Mouse (Mus musculus) T-cell, adult 66 days (primary cell): ENCODE results near the gene Slc36a4. TPM values are rescaled to one million over a fixed set of nuclear protein-coding genes. Genes with fewer than 3 reads are reported as not detected.

Experiments used
- total RNA-seq, 2 experiments: library from RNA; stranded (reverse); gene quantifications; 3 replicates in 1 of 2; 4 replicates in 1 of 2; pipeline ENCODE4 v1.2.4; 2023

Gene Slc36a4
- 10 to 100 TPM; 12.7 to 13.4 TPM for total RNA-seq

DNA sequence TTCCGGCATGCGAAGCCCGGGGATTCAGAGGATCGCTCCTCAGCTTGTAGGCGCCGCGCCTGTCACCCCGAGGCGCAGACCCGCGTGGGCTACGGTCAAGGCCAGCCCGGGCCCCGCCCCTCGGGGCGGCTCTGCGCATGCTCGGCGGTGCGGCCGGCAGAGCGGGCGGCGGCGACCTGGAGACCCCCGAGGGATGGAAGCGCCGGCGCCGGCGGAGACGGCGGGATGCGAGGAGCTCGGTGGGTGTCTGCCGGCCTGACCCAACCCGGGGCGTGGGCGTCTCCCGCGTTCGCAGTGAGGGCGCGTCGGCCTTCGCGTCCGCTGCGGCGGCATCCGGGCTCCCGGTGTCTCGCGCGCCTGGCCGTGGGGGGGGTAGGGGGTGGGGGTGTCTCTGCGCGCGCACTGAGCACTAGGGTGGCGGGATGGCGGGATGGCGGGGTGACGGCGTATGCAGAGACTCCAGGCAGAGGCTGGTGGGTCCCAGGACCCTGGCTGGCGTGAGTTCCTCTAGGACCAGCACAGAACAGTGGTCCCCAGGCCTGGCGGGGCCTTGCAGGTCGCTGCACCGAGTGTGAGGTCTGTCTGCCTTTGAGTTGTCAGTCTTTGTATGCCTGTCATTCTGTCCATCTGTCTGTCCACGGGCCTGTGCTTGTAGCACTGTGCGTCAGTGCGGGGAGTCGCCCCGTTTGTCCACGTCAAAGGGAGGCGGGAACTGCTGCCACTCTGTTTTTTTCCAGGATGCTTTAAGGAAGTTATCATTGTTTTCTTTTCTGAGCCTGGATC lies at the start of gene Slc36a4:
Gene Slc36a4 (plus strand): TSS at position 140 of the 783 bp plus-strand sequence.

Other genes starting within 250 kb of the Slc36a4 start
- 10 to 100 TPM; 16.7 to 24.8 TPM for gene Smco4, start 216.3 kb upstream of the Slc36a4 start, total RNA-seq
- gene Deup1, start 81.8 kb upstream of the Slc36a4 start, total RNA-seq: not detected
- gene Mtnr1b, start 164.8 kb downstream of the Slc36a4 start, total RNA-seq: not detected